Mouse (Mus musculus) adrenal gland, postnatal 25 days (tissue): ENCODE measurements around the gene Kcnk1. TPM values are rescaled to one million over a fixed set of nuclear protein-coding genes. Genes with fewer than 3 reads are reported as not detected.

ENCODE experiments used
- DNase-seq: peaks from one replicate; pipeline ENCODE4 v3.0.0; 2021; ENCODE audit warnings: mixed read lengths
- total RNA-seq: library from RNA; stranded (reverse); gene quantifications from 2 replicates; pipeline ENCODE4 v1.2.3, GENCODE M21; 2021

Gene Kcnk1
- total RNA-seq, 1 experiment from 2014 or later = 1.8 TPM

DNA sequence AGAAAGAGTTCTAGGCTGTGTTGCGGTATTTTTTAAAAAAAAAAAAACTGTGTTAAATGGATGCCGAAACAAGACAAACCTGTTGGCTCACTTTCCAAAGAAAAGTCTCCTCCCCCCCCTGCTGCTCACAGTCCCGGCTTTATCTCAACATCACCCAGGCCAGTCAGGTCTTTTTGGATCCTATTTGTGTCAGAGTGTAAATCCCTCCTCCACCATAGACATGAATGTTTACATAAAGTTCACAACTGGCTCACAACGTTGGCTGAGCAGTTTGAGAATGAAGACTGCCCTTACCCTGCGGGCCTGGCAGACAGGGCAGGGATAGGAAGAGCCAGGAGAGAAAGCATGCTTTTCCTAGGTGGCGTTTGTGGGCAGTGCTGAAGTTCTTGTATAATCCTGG is 2.0 kb downstream of the Kcnk1 start:
- no peak for DNase-seq

DNA sequence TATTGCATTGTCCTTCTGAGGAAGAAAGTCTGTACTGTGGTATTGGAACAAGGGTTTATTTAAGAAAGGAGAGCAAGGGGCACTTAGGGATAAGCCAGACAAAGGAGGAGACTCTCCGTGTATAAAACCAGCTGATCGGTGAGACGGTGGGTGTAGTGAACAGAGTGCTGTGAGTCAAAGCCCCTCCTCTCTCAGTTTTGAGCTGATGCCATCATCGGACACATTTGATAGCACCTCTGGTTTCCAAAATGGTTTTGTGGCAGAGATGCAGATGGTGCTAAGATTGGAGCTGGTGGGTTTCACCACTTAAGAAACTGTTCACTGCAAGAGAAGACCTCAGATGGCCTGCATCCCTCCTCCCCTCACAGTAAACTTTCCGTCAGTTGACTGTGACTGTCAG is 2.6 kb downstream of the Kcnk1 start:
- no peak for DNase-seq

DNA sequence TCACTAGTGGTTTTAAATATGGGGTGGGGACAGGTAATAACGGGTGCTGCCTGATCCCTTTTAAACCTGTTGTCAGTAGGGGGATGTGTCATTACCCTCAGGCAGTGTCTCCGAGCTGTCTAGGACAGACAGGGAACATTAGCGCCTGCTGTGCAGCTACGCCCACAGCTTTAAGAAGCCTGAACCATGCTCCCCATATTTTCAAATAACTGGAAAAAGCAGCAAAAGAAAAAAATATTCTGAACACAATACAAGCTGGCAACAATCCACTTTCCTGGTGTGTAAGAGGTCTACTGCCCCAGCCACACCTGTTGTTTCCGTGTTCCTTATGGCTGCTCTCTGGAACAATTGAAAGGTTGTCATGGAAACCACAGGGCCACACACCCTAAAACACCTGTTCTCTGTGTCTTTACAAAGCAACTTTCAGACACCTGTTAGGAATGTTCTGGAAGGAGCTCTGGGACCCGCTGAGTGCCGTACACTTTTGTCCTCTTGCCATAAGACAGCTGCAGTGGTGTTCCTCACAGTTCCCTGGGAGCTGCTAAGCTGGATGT is 4.9 kb downstream of the Kcnk1 start:
- DNase-seq = no peak

DNA sequence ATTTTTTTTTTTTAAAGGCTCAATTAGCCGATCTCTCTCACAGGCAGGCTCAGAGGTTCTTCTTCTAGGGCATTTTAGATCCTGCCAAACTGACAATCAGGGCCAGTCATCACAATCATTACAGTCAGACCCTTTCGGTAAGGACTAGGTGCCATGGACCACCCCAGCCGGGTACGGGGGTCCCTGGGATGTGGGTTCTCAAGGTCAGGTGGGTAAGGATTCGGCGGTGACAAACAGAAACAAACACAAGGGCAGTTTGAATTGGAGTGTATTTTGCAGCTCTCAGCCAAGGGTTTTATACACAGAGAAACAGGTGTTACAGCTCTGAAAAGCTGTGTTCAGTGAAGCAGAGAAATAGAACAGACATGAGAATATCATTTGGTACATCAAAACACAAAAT is 8.6 kb downstream of the Kcnk1 start:
- DNase-seq = no peak

DNA sequence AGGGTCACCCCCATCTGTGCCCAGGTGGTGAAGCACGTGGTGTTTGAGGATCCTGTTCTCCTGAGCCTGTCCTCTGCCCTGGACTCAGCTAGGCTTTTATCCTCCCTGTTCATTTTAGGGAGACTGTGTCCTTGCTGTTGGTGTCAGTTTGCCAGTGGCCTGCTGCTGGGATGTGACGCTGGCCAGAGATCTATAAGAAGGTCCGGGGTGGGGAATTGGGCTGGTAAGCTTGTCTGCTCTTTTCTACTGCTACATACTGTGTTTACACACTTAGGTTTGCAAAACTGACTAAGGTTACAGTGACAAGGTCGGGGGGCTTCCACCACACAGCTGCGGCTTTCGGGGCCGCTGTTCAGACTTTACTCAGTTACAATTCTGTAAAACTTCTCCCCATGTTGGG is 10.0 kb downstream of the Kcnk1 start:
- no peak for DNase-seq

DNA sequence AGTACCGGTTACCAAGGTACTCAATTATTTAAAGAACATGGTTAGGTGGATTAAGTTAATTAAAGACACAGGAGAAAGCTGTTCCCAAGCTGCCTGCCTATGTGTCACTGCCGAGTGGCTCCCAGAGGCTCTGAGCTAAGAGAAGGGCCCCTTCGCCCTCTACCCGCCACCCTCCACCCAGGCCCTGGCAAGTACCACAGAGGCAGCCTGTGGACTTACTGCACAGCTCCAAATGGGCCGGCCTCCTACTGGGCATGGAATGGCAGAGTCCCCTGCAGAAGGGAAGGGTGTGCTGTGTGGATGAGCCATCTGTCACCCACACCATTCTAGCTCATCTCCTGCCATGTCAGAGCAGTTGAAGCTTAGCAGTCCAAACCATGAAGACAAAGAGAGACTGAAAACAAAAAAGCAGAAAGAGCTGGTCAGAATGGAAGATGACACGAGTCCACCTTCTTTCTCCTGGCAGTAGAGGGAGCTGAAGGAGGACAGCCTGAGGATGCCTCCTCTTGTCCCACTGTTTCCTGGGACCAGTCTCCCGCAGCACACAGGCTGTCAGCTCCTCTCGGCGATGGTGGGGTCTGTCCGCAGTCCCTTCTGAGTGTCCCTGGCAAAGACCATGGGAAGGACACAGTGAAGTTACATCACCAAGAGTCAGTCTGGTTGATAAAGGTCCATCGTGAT is 11.5 kb downstream of the Kcnk1 start:
- DNase-seq = no peak

DNA sequence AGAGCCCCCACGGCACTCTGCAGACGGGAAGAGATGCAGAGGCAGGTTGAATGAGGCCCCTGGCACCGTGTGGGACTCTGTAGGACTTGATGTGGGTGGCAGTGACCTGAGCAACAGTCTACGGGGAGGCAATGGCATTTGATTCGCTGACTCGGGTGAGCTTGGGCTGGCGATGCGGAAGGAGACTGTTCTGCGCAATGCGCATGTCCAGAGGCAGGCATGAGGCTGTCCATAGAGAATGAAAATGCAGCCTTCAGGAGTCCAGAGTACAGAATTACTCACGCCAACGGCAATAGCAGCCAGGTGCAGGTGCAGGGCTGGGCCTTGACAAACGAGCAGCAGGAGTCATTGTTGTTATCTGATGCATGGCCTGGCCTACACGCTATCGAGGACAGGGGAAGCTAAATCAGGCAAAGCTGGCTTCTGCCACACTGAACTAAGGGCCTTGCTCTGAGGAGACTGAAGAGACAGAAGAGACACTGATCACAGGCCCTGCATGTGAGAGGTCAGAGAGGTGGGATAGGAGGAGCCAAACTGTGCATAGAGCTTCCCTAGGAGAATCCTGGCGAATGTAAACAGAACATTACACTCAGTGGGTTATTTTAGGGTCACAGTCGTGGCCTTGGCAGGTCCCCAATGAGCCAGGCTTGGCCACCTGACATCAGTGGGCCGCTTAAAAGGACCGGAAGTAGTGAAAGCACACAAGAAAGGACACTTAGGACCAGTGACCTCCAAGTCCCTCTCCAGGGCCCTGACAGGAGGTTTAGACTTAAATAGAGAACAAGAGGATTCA is 12.8 kb downstream of the Kcnk1 start:
- DNase-seq = no peak

DNA sequence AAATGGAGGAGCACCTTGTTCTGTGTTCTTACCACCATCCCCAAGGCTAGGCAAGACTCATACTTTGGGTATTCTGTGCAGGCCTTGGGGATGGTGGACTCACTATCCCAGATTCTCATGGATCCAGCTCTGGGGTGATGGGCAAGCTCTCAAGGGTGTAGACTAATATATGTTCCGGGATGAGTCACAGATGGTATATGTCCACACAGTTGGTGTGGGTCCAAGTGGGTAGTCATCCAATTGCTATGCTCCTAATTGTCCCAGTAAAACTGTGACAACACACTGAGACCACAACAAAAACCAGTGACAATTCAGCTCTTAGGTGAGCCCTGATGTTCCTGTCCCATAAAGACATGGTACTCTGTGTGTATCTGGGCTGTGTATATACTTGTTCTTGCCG is 14.0 kb downstream of the Kcnk1 start:
- no peak for DNase-seq

DNA sequence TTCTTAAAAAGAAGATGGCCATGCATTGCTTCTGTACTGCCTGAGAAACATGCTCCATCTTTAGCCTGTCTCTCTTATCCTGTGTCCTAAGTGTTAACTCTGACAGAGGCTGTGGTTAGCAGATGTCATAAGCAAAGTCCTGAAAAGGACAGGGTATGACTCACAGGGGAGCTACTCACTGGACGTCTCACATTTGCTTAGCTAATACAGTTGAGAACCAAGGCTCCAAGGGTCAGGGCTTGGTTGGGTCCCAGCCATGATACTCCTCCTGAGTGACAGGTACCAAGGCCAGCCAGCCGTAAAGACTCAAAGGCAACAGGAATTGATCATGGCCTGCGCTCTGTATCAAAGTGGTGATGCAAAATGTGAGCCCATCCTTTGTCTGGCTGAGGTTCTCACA is 15.9 kb downstream of the Kcnk1 start:
- DNase-seq = no peak

DNA sequence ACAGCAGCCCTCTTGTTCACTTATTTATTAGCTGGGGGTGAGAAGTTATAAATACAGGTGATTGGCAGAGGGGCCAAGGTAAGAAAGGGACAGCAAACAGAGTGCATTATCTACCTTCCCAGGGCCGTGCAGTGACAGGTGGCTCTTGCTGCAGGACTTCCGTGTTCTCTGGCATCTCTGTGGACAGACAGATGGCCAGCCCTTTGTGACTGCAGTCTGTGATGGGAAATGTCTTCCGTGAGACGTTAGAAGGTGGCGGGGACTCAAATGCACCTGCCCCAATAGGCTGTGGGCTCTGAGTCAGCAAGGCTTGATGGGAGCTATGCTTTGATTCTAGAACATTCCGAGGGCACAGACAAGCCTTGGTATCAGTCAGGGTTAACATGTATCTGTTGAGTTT is 17.4 kb downstream of the Kcnk1 start:
- DNase-seq = no peak

DNA sequence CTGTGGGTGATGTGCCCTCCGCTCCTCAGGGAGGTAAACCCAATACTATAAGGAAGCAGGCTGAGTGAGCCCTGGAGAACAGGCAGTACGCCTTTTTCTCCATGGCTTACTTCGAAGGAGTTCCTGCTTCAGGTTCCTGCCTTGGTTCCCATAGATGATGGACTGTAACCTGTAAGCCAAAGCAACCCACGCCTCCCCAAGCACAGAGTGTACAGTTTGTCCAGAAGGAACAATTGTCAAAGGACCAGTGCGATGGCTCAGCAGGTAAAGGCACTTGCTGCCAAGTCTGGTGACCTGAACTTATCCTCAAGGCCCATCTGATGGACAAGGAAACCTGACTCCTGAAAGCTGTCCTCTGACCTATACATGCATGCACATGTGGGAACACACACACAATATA is 18.7 kb downstream of the Kcnk1 start:
- DNase-seq = no peak

DNA sequence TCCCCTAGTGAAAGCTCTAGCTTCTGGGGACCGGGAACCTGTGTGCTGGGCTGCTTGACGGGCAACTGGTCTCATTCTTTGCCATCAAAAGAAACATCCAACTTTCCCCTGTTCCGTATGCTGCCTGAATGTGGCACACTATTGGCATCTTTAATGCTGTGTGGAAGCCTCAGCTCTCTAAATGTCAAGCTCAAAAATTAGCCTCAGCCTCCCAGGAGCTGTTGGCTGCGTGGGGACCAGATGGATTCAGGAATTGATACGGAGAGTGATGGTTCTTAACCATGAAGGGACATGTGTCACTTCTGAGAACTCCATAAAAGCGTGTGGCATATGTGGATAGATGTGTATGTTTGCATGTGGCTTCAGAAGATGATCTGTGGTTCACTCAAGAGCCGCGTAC is 27.0 kb downstream of the Kcnk1 start:
- no peak for DNase-seq

DNA sequence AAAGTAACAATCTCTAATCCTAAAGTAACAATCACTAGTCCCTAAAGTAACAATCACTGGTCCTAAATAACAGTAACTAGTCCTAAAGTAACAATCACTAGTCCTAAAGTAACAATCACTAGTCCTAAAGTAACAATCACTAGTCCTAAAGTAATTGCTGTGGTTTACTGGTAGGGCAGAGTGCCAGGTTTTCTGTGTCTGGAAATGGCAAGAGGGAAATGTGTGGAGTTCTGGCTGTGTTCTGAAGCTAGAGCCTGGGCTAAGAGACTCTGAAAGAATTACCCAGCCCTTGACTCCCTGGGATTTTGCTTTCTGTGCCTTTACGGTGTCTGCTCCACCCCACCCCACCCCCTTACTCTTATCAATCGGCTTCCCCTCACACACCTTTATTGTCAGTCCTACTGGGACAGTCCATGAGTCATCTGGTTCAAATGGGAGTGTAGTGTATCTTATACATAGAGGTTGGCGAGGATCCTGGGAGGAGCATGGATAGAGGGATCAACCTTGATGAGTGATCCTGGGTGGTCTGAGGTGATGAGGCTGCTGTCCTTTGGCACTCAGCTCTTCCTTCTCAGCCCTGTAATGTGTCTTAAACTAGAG is 28.8 kb downstream of the Kcnk1 start:
- no peak for DNase-seq

DNA sequence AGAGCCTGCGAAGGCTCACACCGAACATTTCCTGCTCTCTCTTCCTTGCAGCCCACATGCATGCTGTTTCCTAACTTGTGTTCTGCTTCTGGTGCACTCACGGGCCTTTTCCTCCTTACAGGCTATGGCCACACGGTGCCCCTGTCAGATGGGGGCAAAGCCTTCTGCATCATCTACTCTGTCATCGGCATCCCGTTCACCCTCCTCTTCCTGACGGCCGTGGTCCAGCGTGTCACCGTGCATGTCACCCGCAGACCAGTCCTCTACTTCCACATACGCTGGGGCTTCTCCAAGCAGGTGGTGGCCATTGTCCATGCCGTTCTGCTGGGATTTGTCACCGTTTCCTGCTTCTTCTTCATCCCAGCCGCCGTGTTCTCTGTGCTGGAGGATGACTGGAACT is 29.9 kb downstream of the Kcnk1 start:
- DNase-seq = no peak

DNA sequence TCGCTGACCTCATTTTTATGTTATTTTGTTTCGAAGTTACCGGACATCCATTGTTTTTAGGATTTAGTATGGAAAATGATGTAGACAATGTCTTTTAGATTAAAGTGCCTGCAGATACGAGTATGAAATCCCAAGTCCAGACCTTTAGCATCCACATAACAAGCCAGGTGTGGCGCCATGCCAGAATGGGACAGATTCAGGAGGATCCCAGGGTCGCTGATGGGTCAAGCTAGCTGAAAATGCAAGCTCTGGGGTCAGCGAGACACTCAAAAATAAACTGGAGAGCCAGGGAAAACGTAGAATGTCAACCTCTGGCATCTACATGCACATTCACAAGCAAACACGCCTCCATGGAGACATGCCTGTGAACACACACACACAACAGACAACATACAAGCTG is 31.2 kb downstream of the Kcnk1 start:
- no peak for DNase-seq

DNA sequence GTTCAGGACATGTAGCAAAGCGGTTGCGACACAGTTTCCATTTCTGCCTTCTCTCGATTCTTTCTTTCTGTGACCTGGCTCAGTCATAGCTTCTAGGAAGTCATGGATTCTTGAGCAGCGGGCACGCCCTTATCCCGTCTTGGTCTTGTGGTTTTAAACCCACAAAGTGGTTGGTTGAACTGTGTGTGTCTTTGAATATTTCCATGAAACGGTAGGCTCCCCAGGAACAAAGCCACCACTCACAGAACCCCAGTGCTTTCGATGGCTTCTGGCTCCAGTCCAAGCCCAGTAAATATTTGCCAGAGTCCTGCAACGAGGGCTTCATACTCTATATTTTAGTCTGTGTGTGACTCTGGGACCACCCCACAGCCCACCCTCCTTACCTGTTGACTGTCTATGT is 31.6 kb downstream of the Kcnk1 start:
- DNase-seq = no peak

DNA sequence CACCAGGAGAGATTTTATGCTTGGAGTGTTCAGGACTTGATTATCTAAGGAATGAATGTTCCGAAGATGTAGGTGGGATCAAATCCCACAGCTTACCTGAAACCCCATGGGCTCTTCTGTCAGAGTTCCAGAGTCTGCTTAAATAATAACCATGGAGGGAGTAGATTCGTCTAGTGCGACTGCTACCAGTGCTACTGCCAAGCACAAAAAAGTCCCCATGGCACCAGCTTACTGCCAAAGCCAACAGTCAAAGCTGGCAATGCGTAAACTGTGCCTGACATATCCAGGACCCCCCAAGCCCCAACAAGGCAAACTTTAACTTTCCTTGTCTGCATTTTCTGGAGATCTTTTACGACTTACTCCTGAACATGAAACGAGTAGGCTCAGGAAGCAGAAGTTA is 32.5 kb downstream of the Kcnk1 start:
- DNase-seq = no peak

DNA sequence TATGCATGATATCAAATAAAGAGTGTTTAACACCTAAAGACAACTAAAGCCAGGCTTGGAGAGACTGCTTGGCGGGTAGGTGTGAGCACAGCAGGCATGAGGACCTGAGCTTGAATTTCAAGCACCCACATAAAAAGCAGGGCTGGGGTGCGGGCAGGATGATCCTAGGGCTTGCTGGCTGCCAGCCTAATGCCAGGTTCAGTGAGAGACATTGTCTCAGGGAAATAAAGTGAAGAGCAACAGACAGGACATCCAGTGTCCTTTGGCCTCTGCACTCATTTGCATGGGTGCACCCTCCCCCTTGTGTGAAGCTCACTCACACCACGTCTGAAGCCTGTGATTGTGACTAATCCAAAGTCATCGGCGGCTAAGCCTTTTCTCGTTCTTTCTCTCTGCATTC is 34.0 kb downstream of the Kcnk1 start:
- DNase-seq = no peak

DNA sequence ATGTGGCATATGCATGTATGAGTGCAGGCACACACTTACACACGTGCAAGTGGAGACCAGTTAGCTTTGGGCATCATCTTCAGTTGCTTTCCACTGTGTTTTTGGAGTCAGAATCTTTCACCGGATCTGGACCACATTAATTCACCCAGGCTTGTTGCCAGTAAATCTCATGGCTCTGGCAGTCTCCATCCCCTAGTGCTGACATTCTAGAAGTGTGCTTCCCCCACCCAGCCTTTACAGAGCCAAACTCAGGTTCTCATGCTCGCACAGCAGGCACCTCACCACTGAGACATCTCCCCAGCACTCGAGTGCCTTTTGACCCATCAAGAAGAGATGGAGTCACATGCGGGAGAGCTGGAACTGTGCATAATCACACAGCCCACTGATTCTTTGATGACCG is 37.8 kb downstream of the Kcnk1 start:
- no peak for DNase-seq

DNA sequence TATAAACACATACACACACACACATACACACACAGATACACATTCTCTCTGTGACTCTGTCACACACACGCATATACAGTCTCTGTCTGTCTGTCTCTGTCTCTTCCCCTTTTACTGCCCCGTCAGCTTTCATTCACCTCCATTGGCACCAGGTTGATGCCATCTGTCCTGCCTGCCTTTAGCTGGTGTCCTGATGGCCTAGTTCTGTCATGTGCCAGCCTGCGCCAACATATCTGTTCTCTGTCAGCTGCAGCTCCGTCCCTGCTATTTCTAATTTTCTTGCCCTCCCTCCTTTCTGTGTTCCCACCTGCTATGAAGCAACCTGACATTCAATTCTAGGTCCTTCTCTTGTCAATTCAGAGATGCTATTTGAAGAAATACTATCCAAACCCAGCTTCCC is 40.1 kb downstream of the Kcnk1 start:
- no peak for DNase-seq

DNA sequence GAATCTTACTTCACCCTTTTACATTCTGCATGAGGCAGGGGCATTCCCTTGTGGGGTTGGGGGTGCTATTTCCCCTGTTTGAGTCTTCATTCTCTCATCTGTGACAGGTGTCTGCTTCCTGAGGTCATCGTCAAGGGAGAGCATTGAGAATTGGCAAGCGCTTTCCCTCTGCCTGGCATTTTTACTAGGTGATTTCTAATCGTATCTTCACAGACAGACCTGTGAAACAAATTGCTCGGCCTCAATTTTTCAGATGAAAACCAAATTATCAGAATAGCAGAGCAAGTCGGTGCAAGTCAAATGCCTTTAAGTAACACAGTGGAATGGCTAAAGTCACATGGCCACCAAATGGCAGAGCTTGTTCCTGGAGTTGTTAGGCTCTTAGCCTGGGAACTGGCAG is 41.4 kb downstream of the Kcnk1 start:
- no peak for DNase-seq

DNA sequence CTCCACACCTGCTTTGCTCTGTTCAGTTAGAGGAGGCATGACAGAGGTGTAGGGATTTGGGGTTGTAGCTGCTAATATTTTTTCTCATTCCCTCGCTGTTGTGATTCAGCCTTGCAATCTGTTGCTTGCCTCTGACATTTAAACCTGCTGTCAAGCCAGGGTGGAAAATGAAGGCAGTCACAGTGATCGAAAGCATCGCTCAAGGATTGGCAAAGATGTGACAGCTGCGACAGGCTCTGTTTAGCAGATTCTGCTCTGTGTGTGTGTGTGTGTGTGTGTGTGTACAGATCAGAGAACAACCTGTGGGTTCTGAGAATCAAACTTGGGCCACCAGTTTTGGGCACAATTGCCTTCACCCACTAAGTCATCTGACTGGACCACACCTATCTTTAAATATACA is 50.8 kb downstream of the Kcnk1 start:
- no peak for DNase-seq

DNA sequence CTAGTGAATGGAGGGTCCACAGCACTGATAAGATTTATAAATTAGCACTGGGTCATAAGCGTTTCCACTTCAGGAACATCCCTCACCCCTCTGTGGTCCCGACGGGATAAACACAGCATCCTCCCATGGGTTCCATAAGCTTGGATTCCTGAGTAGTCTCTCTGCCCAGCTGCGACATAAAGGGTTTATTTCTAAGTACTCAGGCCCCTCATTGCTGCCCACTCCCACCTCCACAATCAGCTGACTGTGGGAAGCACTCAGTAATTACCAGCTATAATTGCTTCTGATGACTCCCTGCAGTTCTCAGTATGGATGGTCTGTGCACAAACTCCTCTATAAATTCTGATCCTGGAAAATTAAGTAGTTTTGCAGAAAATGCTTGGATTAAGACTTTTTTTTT is 58.9 kb downstream of the Kcnk1 start:
- no peak for DNase-seq

DNA sequence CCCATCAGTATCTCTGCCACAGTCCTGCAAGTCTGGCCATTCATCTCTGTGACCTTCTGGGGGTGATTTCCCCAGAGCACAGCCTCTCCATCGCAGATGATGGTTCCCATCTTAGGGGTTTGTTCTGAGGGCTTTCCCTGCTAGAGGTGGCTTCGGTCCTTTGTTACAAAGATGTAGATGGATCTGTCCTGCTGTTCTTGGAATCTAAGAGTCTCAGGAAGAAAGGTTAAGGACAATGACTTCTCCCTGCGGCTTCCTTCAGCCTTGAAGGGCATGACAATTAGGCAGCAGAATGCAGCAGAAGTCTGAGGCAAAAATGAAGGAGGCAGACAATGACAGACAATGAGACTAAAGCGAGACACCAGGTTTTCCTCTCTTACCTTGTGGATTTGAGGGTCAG is 63.9 kb downstream of the Kcnk1 start:
- no peak for DNase-seq
